Mouse (Mus musculus): ENCODE results near the gene Higd1a. TPM values are rescaled to one million over a fixed set of nuclear protein-coding genes. Genes with fewer than 3 reads are reported as not detected.

The Higd1a gene
- polyA plus RNA-seq, 1 experiment from 2014 or later: 116 TPM

DNA sequence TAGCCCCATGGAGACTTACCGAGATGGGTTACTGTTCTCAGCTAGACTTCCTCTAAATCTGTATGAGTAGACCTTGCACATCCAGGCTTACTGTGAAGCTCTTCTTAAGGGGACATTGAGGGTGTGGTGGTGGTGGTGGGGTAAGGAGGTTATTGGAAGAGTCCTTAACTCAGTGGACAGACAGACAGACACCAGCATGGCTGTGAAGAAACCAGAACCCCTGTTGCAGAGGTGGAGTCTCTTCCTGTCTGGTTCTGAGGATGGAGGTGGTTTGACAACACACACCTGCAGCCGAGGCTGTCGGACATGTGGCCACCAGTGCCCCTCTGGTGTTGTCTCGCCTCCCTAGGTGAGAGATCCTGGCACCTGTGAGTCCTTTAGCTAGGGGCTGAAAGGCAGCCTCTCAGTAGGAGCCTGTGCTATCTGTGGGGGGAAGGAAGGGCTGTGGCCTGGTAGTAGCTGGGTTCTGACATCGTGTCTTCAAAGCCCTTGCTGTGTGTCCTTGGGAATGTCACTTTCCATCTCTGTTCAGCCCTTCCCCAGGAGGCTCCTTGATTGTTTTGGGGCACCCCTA, 42.2 kb upstream of the Higd1a start:
- WGBS: 78% methylated on average over 5 of the region's 5 CpGs
- Histone ChIP-seq H3K27me3 (replicated peaks; ENCODE audit: control insufficient read depth, insufficient read depth, low read length) (no peaks in the 10 kb centered on the region), H3K36me3 (ENCODE audit: control insufficient read depth, insufficient read depth) (no peaks in the 10 kb centered on the region), H3K9ac (replicated peaks; ENCODE audit: low read depth, low read length) (no peak overlapping the region), H3K4me2 (ENCODE audit: low read length) (no peak overlapping the region), H3K9me3 (ENCODE audit: control insufficient read depth, low read length) (no peaks in the 10 kb centered on the region), H3K4me1 (replicated peaks; ENCODE audit: control insufficient read depth, insufficient read depth, low read length) (no peaks in the 10 kb centered on the region), H3K4me3 (replicated peaks; ENCODE audit: low read length) (no peak overlapping the region), H3K27ac (ENCODE audit: low read length) (no peak overlapping the region)
- ATAC-seq: no peak

DNA sequence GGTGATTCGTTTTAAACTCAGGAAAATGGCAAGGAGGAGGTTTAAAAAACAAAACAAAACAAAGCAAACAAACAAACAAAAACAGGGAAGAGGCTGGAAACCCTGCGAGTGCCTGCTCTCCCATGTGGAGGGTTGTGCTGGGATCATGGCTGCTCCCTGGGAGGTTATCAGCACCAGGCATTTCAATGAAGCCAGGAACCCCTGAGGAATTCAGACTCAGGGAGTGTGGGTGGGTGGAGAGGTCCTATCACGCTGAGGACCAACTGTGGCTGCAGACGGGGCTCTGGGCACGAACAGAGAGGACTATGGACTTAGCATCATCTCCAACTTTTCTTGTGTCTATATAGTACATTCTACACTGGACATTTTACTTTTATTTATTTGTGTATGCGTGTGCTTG, 41.1 kb upstream of the Higd1a start:
- Histone ChIP-seq H3K4me3 (replicated peaks; ENCODE audit: low read length) (no peak overlapping the region), H3K27me3 (replicated peaks; ENCODE audit: control insufficient read depth, insufficient read depth, low read length) (no peaks in the 10 kb centered on the region), H3K4me1 (replicated peaks; ENCODE audit: control insufficient read depth, insufficient read depth, low read length) (no peaks in the 10 kb centered on the region), H3K9ac (replicated peaks; ENCODE audit: low read depth, low read length) (no peak overlapping the region), H3K9me3 (ENCODE audit: control insufficient read depth, low read length) (no peaks in the 10 kb centered on the region), H3K4me2 (ENCODE audit: low read length) (no peak overlapping the region), H3K36me3 (ENCODE audit: control insufficient read depth, insufficient read depth) (no peaks in the 10 kb centered on the region), H3K27ac (ENCODE audit: low read length) (no peak overlapping the region)
- WGBS: 69% methylated on average over 6 of the region's 6 CpGs
- no peak for ATAC-seq

DNA sequence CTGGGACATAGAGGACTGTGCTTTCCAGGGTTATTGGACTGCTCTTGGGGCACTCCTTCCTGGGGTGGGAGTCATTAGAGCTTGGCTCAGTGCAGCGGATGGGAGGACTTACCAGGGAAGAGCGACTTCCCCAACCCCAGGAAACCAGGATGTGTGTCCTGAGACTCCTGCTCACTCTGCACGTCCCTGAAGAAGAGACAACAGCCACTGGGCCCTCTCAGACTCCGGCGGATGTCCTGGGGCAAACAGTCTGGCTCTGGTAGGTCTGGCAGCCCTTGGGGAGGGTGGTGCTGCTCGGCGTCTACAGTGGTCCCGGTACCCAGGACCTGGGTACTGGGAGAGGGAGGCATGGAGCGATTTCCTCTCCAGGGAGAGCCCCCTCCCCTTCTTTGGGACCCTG, 40.1 kb upstream of the Higd1a start, which contains the start of gene Ackr2:
TSS of gene Ackr2 (plus strand) at position 111 of the 400 bp plus-strand sequence.
- no peak for ATAC-seq
- H3K27me3 ChIP-seq (replicated peaks; ENCODE audit: control insufficient read depth, insufficient read depth, low read length): no peaks in the 10 kb centered on the region
- H3K36me3 ChIP-seq (ENCODE audit: control insufficient read depth, insufficient read depth): no peaks in the 10 kb centered on the region
- H3K4me2 ChIP-seq (ENCODE audit: low read length): no peak within 1 kb of the TSS
- 79% methylated on average over 9 of the region's 9 CpGs for WGBS
- H3K27ac ChIP-seq (ENCODE audit: low read length): no peak within 1 kb of the TSS
- no peaks in the 10 kb centered on the region for H3K9me3 ChIP-seq (ENCODE audit: control insufficient read depth, low read length)
- H3K9ac ChIP-seq (replicated peaks; ENCODE audit: low read depth, low read length): no peak within 1 kb of the TSS
- H3K4me3 ChIP-seq (replicated peaks; ENCODE audit: low read length): no peak within 1 kb of the TSS
- H3K4me1 ChIP-seq (replicated peaks; ENCODE audit: control insufficient read depth, insufficient read depth, low read length): no peaks in the 10 kb centered on the region

DNA sequence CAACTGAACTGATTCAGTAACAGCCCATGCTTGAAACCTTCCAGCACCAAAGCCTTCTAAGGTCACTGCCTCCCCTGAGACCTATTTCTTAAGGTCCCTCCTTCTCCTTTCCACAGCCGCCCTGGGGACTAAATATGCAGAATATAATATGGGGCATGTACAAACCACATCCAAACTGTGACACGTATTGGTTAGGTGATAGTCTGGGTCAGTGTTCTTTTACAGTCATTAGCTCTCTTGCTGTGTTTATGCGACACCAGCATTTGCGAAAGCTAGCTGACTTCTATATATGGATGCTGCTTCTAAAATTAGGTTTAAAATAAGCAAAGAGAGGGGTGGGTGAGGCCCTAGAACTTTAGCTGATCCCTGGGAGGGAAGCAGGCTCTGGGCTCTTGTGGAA, 38.7 kb upstream of the Higd1a start:
- no peaks in the 10 kb centered on the region for H3K4me1 ChIP-seq (replicated peaks; ENCODE audit: control insufficient read depth, insufficient read depth, low read length)
- H3K27me3 ChIP-seq (replicated peaks; ENCODE audit: control insufficient read depth, insufficient read depth, low read length): no peaks in the 10 kb centered on the region
- no peak overlapping the region for H3K4me3 ChIP-seq (replicated peaks; ENCODE audit: low read length)
- no peak overlapping the region for H3K27ac ChIP-seq (ENCODE audit: low read length)
- no peaks in the 10 kb centered on the region for H3K9me3 ChIP-seq (ENCODE audit: control insufficient read depth, low read length)
- H3K4me2 ChIP-seq (ENCODE audit: low read length): no peak overlapping the region
- no peak for ATAC-seq
- H3K9ac ChIP-seq (replicated peaks; ENCODE audit: low read depth, low read length): no peak overlapping the region
- no peaks in the 10 kb centered on the region for H3K36me3 ChIP-seq (ENCODE audit: control insufficient read depth, insufficient read depth)
- WGBS: 82% methylated on average over 4 of the region's 4 CpGs

DNA sequence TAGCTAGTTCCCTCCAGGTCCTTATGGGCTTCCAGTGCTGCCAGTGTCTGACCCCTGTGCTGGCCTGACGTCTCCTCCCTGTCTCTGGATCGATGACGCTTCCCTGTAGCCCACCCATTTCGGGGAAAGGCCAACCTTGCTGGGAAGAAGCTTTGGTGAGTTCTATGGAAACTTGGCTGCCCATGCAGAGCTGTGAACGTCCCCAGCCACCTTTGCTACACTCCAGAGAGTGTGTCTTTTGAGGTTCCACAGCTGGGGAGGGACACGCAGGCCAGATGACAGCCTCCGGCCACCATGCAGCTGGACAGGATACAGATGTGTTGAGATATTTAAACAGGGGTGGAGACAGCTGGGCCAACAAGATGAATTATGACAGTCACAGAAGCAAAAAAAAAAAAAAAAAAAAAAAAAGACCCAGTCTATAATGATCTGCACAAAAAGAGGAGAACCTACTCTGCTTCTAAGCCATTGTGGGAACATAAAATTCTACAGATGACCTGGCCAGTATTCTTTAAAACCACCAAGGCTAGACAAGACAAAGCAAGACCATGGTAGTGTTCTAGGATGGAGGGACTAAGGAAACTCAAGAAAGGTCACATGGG, 37.3 kb upstream of the Higd1a start:
- Histone ChIP-seq H3K9me3 (ENCODE audit: control insufficient read depth, low read length) (no peaks in the 10 kb centered on the region), H3K36me3 (ENCODE audit: control insufficient read depth, insufficient read depth) (no peaks in the 10 kb centered on the region), H3K4me1 (replicated peaks; ENCODE audit: control insufficient read depth, insufficient read depth, low read length) (no peaks in the 10 kb centered on the region), H3K27me3 (replicated peaks; ENCODE audit: control insufficient read depth, insufficient read depth, low read length) (no peaks in the 10 kb centered on the region), H3K4me2 (ENCODE audit: low read length) (no peak overlapping the region), H3K27ac (ENCODE audit: low read length) (no peak overlapping the region), H3K4me3 (replicated peaks; ENCODE audit: low read length) (no peak overlapping the region), H3K9ac (replicated peaks; ENCODE audit: low read depth, low read length) (no peak overlapping the region)
- no peak for ATAC-seq
- WGBS: 84% methylated on average over 7 of the region's 7 CpGs

DNA sequence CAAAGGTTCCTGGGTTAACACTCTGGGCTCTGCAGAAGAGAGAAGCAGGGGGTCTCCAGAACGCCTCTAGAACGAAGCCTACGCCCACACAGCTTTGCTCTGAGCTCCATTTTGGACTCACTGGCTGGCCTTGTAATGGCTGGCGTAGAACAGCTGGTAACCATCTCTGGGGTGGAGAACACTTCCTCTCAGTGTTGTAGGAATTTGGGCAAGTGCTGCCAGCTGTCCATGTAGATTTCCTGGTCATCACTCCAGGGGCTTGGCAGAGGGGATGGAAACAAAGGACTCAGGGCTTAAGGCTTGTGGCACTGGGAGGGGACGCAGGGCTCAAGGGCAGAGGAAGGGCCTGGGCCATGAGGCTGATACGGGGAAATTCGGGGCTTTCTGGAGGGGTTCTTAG, 36.3 kb upstream of the Higd1a start:
- no peak for ATAC-seq
- Histone ChIP-seq H3K4me1 (replicated peaks; ENCODE audit: control insufficient read depth, insufficient read depth, low read length) (no peaks in the 10 kb centered on the region), H3K27me3 (replicated peaks; ENCODE audit: control insufficient read depth, insufficient read depth, low read length) (no peaks in the 10 kb centered on the region), H3K9ac (replicated peaks; ENCODE audit: low read depth, low read length) (no peak overlapping the region), H3K27ac (ENCODE audit: low read length) (no peak overlapping the region), H3K9me3 (ENCODE audit: control insufficient read depth, low read length) (no peaks in the 10 kb centered on the region), H3K36me3 (ENCODE audit: control insufficient read depth, insufficient read depth) (no peaks in the 10 kb centered on the region), H3K4me2 (ENCODE audit: low read length) (no peak overlapping the region), H3K4me3 (replicated peaks; ENCODE audit: low read length) (no peak overlapping the region)
- 80% methylated on average over 7 of the region's 7 CpGs for WGBS

DNA sequence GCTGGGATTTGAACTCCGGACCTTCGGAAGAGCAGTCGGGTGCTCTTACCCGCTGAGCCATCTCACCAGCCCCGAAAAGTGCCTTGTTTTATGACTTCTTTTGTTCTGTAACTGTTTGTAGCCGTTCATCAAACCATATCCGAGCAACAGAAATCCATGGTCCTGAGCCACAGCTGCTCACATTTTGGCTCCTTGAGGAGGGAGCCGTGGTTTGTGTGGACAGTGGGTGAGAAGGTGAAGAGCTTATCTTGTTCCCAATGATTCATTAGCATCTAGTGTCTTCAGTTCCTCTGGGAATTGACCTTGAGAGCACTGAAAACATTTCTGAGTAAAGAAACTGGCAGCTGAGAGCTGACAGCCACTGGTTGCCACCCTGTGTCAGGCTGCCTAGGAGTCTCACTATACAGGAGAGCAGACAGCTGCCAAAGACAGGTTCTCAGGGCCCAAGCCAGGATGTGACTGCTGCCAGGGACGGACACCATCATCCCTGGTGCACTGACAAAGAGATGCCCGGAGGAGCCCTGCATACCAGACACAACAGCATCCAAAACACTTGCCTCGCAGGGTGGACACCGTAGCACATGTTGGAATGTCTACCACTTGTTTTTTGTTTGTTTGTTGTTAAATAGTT, 34.0 kb upstream of the Higd1a start:
- Histone ChIP-seq H3K36me3 (ENCODE audit: control insufficient read depth, insufficient read depth) (no peaks in the 10 kb centered on the region), H3K4me3 (replicated peaks; ENCODE audit: low read length) (no peak overlapping the region), H3K27ac (ENCODE audit: low read length) (no peak overlapping the region), H3K9ac (replicated peaks; ENCODE audit: low read depth, low read length) (no peak overlapping the region), H3K9me3 (ENCODE audit: control insufficient read depth, low read length) (no peaks in the 10 kb centered on the region), H3K27me3 (replicated peaks; ENCODE audit: control insufficient read depth, insufficient read depth, low read length) (no peaks in the 10 kb centered on the region), H3K4me2 (ENCODE audit: low read length) (no peak overlapping the region), H3K4me1 (replicated peaks; ENCODE audit: control insufficient read depth, insufficient read depth, low read length) (no peaks in the 10 kb centered on the region)
- no peak for ATAC-seq
- WGBS: 87% methylated on average over 12 of the region's 12 CpGs

DNA sequence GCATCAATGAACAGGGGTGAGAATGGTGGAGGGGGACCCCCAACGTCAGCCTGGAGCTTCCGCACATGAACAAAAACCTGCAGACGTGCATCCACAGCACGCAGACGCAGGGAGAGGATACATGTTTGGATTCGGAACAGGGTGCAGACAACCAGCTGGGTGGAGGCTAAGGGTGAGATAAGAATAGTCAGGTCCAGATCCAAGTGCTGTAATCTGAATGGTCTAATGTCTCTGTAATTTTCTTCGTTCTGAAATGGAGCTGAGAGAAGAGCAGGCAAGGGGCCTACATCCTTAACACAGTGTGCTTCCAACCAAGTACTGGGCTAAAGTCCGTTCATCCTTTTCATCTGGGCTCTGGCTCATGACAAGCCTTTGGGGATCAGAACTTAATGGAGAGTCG, 33.1 kb upstream of the Higd1a start:
- WGBS: 90% methylated on average over 9 of the region's 9 CpGs

DNA sequence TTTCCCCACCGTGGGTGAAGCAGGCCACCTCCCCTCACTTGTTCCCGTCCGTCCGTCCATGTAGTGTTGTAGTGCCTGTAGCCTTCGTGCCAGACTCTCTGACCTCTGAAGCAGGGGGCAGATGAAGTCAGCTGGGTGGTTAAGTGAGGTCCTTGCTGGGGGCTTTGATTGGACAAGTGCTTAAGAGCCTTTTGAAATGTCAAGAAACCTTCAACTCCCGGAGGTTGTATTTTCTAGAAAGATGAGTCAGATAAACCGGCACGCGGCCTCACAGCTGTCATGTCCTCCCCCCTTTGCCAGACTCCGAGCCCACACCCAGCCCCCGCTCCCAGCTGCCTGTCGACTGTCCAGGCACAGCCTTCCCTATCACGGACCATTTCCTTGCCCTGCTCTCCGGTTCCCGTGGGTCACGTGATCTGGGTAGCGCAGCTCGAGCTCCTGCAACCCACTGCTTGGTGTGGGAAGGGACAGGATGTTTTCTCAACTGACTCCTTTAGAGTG, 32.3 kb upstream of the Higd1a start:
- ATAC-seq: no peak
- H3K27ac ChIP-seq (ENCODE audit: low read length): no peak overlapping the region
- H3K4me1 ChIP-seq (replicated peaks; ENCODE audit: control insufficient read depth, insufficient read depth, low read length): no peaks in the 10 kb centered on the region
- no peaks in the 10 kb centered on the region for H3K36me3 ChIP-seq (ENCODE audit: control insufficient read depth, insufficient read depth)
- no peaks in the 10 kb centered on the region for H3K27me3 ChIP-seq (replicated peaks; ENCODE audit: control insufficient read depth, insufficient read depth, low read length)
- WGBS: 60% methylated on average over 18 of the region's 18 CpGs
- no peak overlapping the region for H3K4me2 ChIP-seq (ENCODE audit: low read length)
- H3K9me3 ChIP-seq (ENCODE audit: control insufficient read depth, low read length): no peaks in the 10 kb centered on the region
- no peak overlapping the region for H3K9ac ChIP-seq (replicated peaks; ENCODE audit: low read depth, low read length)
- no peak overlapping the region for H3K4me3 ChIP-seq (replicated peaks; ENCODE audit: low read length)

More for the DNA sequence above, 33.1 kb upstream of the Higd1a start:
- H3K4me3 ChIP-seq (replicated peaks; ENCODE audit: low read length): no peak overlapping the region
- no peak overlapping the region for H3K27ac ChIP-seq (ENCODE audit: low read length)
- H3K9me3 ChIP-seq (ENCODE audit: control insufficient read depth, low read length): no peaks in the 10 kb centered on the region
- H3K4me1 ChIP-seq (replicated peaks; ENCODE audit: control insufficient read depth, insufficient read depth, low read length): no peaks in the 10 kb centered on the region
- no peaks in the 10 kb centered on the region for H3K27me3 ChIP-seq (replicated peaks; ENCODE audit: control insufficient read depth, insufficient read depth, low read length)
- H3K4me2 ChIP-seq (ENCODE audit: low read length): no peak overlapping the region
- no peak overlapping the region for H3K9ac ChIP-seq (replicated peaks; ENCODE audit: low read depth, low read length)
- ATAC-seq: no peak
- no peaks in the 10 kb centered on the region for H3K36me3 ChIP-seq (ENCODE audit: control insufficient read depth, insufficient read depth)

All from forebrain, embryonic 16.5 days (tissue).